Mouse (Mus musculus) skeletal muscle tissue, adult 2 months (tissue): ENCODE measurements around the gene Dusp1.

Experiments used
- DNase-seq: peaks from one replicate; pipeline ENCODE4 v3.0.0-alpha.2; 2012; ENCODE audit warnings: low read depth, low spot score

Gene Dusp1

DNA sequence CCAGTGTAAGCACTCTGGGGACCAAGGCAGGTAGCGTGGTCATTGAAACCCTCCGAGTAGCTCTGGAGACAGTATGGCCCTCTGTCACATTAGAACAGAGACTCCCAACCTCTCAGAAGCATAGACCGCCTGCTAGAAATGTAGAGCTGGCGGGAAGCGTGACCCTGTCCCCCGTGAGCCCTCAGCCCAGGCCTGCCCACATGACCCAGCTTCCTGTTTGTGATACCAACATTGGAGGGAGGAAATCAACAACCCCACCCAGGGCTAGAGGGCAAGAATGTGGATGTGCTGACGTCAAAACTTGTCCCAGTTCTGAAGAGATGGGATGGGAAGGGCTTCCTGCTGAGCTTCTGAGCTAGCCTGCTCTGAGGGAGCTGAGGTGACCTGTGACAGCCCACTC is 97.0 kb downstream of the Dusp1 start:
- DNase-seq: peak; percentile 52

DNA sequence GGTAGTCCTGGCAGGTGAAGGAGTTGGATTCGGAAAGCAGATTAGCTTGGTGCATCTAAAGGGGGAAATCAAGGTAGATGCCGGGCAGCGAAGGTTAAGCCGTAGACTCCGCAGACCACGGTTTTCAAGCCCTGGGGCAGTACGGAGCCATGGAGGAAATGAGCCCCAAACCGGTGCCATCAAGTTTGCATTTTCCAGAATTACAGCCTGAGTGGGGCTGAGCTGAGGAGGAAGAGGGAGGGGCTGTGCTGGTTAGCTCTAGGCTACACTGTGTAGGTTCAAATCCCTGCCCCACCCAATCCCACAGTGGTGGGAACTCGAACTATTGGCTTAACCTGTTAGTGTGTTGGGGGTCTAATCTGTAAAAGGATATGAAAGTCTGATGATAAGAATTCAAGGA is 97.4 kb downstream of the Dusp1 start:
- no peak for DNase-seq

DNA sequence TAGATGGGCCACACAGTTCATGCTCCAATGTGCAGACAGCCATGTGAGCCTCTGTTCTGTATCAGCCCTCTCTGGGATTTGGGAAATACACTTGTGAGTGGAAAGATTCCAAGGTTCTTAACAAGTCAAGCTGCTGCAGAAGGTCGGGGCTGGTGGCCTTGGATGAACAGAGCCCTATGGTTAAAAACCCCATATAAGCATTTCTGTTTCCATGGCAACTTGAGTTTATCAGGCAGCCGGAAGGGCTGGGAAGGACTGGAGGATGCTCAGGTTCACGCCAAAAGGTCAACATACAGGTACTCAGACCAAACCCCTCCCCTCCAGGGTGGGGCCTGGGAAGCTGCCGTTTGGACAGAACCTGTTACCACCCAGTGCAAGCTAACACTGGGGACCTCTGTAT is 97.9 kb downstream of the Dusp1 start:
- DNase-seq: no peak

DNA sequence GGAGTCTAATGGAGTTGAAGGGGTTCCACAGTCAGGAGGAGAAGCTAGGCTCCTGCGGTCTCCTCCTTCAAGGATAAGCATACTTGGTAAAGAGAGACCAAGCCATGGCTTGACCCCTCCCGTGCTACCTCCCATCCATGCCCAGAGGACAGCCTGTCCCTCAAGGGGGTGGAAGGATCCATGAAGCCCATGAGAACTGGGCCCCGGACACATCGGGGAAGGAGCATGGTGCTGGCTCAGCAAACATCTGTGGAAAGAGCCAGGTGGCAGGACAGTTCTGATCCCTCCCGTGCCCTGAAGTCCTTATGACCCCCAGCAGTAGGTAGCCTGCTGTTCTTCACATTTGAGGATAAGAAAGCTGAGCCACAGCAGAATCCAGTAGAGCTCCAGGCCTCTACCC is 98.5 kb downstream of the Dusp1 start:
- no peak for DNase-seq

DNA sequence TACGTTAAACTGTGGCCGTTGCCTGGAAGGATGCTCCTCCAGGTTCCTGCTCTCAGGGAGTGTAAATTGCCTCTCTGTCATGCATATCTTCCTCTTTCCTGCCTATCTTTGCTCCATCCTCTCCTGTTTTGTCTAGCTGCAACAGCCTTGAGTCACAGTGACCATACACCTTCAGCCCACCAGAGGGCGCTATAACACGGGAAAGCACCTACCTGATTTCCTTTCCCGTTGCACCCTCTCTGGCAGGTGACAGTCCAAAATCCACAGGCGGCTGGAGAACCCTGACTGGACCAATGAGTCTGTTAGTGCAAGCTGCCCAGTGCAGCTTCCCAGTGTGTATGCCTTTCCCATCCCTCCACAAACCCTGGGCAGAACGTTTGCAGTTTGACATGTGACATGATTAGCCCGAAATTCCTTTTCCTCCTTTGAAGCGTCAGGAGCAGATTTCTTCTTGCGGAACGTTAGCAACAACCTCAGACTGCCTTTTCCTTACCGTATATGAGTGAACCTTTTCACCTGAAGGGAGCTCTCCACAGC is 99.2 kb downstream of the Dusp1 start:
- peak; percentile 72 for DNase-seq

DNA sequence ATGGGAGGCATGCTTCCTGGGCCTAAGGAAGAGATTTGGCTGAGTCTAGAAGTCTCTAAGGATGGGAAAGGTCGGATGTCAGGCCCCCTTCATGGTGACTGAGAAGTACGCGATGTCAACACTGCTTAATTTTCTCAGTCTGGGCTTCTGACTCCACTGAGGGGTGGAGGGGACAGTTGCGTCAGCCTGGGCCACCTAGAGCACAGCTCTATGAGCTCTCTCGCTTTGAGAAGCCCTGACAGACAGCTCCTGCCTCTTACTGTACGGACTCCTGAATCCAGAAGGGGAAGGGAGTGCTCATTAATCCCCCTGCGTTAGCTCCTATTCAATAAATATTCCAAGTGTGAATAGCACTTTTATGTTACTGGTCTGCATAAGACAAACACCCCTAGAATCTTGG is 103.9 kb downstream of the Dusp1 start:
- DNase-seq: no peak

DNA sequence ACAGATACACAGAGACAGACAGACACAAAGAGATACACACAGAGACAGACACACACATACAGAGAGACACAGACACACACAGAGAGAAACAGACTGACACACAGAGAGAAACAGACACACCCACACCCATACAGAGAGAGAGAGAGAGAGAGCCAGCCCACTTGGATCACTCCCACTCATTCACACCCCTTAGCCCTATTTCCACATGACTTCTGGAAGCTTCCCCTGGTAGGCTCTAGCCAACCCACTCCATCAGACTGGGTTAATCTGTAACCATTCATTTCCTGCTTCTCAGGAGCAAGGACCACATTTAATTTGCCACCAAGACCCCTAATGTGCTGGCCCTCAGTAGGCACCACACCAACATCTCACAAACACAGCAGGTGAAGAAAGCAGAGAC is 104.4 kb downstream of the Dusp1 start:
- no peak for DNase-seq
